Mouse (Mus musculus): ENCODE results near the gene Gal3st1. TPM values are rescaled to one million over a fixed set of nuclear protein-coding genes. Genes with fewer than 3 reads are reported as not detected.

The Gal3st1 gene
- total RNA-seq, 2 experiments from 2014 or later, result 0.20 TPM; not detected in 1

DNA sequence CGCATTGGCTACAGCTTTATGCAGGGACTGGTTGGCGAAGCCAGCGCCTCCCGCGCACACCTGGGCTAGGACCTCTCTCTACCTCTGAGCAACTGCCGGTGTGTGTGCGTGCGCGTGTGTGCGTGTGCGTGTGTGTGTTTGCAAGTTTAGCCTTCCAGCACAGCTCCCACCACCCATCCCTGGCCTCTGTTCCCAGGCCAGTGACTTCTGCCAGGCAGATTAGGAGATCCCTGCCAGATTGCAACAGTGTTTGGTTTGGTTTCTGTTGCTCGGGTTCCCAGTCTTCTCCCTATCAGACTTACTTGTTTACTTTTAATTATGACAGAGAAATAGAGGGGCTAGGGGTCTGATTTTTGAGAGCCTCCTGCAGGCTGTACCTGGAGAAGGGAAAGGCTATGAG is 48.5 kb downstream of the Gal3st1 start:
- DNase-seq, result peak in 1 of 2 experiments; percentile 24

DNA sequence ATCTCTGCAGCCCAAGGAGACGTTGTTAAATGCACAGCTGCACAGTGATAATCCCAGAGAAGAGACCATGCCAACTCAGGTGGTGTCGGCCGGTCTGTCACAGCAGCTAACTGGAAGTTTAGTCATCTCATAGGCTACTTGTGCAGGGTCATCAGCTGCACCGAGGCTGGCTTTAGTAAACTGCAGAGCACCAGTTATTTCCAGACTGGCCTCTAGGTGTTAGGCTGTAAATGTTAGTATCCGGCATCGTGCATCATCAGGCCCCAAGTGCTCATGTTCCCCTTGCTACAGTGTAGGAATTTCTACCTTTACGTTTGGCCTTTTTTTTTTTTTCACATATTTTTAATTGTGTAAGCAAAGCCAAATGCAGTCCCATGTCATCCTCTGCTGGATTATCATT is 50.0 kb downstream of the Gal3st1 start:
- DNase-seq, result no peak

DNA sequence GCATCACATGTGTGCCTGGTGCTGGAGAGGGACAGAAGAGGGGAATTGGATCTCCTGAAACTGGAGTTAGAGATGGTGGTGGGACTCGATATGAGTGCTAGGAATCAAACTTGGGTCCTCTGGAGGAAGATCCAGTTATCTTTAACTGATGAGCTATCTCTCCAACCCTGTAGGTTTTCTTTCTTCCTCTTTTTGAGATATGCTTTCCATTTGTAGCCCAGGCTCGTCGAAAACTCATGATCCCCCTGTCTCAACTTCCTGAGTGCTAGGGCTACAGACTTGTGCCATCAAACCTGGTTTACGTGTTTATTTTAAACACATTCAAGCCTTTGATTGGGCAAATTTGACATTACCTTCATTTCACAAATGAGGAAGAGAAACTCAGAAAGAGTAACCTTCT is 50.7 kb downstream of the Gal3st1 start:
- DNase-seq, result no peak

DNA sequence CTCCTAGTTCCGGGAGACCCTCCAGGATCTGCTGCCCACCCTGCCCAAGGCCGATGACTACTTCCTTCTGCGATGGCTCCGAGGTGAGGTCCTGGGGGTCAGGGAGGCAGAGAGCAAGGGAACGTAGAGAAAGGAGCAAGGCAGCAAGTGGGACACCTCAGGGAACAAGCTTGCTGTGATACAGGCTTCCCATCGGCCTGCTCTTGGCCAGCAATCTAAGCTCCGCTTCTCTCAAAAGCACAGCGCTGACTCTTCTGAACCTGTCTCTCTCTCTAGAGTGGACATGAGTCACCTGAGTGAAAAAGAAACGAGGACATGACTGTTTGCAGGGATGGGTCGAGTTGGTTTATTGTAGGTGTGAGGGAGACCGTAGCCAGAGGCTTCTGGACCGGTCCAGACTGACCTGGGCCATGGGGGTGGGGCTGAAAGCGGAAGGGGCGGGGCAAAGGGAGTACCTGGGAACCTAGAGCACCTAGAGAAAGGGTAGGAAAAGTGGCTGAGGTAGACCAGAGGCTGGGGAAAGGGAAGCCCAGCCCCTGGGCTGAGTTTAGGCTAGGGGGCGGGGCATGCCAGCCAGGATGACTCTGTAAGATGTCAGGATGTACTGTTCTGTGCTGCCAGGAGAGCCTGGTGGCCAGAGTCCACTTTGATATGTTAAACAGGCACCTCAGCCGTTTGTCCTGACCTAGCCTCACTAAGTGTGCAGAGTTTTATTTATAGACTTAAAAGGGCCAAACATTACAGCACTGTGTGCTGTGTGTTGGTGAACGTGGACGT is 51.9 kb downstream of the Gal3st1 start:
- peak in 1 of 2 experiments; percentile 18 for DNase-seq

DNA sequence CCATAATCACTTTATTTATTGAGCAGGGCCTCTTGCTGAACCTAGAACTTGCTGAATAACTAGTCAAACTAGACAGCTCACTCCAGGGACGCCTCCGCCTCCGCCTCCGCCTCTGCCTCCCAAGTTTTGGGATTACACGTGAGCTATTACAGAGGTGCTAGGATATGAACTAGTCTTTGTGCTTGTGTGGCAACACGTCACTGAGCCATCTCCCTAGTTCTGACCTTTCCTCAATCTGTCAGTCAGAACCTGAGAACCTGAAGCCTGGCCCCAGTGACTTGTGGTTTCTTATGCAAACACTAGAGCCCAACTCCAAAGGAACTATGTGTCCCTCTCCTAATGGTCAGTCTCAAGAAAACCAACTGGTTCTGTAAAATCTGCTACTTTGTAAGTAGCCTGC is 52.5 kb downstream of the Gal3st1 start:
- DNase-seq, result no peak

DNA sequence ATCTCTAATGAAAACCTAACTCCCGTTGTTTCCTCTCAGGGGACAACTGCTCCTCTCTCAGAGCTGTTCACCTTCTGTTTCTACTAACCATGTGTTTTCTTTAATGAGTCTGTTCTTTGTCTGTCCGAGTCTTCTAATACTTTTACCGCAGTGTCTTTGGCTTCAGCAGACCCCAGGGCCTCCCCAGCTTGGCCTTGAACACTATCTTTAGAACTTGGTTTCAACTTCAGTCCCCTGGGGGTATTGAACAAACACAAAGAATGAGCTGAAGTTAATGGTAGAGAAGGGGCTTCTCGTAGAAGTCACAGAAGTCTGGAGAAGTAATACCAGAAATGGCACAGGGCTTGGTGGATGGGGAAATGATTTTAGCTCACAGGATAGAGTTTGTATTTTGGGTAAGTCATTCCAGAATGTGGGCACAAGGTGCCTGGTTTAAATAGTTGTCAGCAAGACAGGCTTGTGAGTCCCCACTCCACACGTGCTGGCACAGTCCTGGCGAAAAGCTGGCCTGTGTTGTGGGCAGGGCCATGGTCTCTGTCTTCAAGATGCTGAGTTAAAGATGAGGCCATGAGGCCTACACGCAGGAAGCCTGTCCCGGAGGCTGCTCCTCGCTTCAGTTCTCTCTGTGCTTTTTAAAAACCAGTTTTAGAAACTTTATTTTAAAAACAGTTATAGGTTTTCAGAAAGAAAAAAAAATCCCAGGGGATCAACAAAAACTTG is 53.1 kb downstream of the Gal3st1 start:
- no peak for DNase-seq

DNA sequence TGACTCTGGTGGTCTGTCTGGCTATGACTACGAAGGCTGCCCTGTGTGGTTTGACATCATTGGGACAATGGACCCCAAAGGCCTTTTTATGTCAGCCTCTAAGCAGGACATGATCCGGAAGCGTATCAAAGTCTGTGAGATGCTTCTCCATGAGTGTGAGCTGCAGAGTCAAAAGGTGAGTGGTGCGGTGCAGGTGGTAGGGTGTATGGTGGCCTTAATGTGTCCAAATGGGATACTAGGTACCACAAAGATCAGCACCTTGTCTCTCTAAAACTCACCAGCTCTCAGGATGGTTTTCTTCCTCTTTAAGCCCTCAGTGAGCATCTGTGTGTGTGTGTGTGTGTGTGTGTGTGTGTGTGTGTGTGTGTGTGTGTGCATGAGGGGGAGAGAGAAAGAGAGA is 56.5 kb downstream of the Gal3st1 start:
- DNase-seq, result no peak

DNA sequence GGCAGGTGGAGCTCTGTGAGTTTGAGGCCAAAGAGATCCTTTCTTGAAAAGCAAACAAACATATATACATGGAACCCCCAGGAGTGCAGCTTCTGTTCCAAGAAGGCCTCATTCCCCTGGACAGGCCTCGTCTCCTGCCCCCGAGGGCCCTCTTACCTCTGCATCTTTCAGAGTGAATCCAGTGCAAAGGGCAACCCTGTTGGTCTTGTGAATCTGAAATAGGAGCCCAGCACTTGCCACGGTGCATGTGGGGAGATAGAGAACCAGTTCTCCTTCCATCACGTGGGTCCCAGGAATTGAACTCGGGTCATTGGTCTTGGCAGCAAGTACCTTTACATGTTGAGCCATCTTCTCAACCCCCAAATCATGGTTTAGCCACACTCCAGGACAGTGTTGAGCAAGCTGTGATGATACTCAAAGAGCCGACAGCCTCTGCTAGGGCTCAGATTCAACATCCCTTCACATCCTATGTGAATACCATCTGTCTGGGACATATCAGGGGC is 57.7 kb downstream of the Gal3st1 start:
- no peak for DNase-seq

DNA sequence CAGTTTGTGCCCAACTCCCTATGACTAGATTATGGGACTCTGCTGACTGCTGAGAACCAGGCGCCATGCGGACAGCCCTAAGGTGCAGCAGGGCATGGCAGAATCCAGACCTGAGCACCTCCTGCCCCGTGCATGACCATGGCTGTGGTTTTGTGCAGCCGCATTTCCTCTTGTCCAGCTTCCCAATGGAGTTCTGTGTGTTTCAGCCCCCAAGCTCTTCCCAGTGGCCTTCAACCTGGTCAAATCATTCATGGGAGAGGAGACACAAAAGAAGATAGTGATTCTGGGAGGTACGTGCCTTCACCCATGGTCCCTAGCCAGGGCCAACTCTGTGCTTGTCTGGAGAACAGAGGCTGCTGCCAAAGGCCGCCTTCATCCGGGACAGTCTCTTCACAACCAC is 59.6 kb downstream of the Gal3st1 start:
- no peak for DNase-seq

DNA sequence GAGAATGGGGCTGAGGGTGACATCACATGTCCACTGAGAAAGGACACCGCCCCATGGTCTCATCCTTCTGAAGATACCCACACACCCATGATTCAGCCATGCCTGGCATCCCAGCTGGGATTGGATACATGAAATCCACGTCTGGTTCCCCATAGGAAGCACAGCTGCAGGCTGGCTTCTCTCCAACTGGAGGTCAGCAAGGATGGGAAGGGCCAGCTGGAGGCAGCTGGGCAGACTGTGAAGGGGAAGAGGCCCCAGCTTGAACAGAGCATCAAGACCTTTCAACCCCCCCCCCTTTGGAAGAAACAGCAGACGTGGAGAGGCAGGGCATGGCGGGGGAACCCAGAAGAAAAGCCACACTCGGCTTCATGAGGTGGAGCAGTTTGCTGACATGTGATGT is 63.1 kb downstream of the Gal3st1 start:
- DNase-seq, result no peak

DNA sequence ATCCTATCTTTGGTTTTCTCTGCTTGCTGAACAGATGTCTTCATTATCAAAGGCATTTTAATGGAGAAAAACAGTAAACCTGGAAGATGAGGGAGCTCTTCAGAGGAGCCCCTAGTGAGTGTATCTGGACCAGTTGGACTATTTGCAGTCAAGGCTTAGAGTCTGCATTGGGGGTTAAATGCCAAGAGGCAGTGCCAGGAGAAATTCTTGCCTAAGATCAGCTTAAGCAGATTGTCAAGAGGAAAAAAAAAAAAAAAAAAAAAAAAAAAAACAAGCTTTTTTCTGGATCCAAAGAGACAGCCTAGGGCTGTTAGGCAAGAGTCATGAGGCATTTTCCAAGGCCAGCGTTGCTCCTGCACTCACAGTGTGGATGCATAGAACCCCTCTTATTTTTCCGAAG is 64.3 kb downstream of the Gal3st1 start:
- DNase-seq, result no peak

DNA sequence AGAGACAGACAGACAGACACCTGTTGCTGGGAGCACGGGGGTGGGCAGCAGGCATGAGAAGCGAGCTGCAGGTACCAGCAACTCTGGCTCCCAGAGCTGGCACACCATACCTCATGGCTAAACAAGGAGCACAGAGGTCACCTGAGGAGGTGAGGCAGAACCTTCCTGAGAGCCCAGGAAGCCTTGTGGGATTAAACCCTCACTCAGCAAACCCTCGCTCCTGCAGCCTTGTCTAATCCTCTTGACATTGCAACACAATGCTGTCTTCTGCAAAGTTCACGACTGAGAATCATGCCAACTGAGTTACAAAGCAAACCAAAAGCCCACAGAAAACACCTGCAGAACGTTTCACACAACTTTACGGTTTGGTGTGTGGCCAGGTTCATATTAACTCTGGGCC is 65.0 kb downstream of the Gal3st1 start:
- DNase-seq, result no peak

Other genes with a start within 250 kb of the Gal3st1 start
- 1 to 10 TPM; 2.2 to 2.5 TPM for gene Osbp2, start 119.7 kb upstream of the Gal3st1 start, total RNA-seq (2021)
- under 1 TPM; 0.60 to 0.63 TPM for gene 4921536K21Rik, start 88.5 kb upstream of the Gal3st1 start, total RNA-seq (2021)
- gene Dusp18, start 88.4 kb upstream of the Gal3st1 start, total RNA-seq (2021), result 1 to 10 TPM; 4.0 to 6.0 TPM
- gene Slc35e4, start 69.0 kb upstream of the Gal3st1 start, total RNA-seq (2021), result 1 to 10 TPM; 5.5 to 7.2 TPM
- 100 to 1,000 TPM; 131 to 132 TPM for gene Tcn2, start 51.5 kb upstream of the Gal3st1 start, total RNA-seq (2021)
- gene Pes1, start 19.7 kb upstream of the Gal3st1 start, total RNA-seq (2021), result 10 to 100 TPM; 62.0 to 64.2 TPM
- not detected for gene 4930556J24Rik, start 6.9 kb upstream of the Gal3st1 start, total RNA-seq (2021)
- gene Sec14l4, start 47.8 kb downstream of the Gal3st1 start, total RNA-seq (2021), result 1 to 10 TPM; 1.7 to 6.7 TPM
- gene Sec14l3, start 81.2 kb downstream of the Gal3st1 start, total RNA-seq (2021), result not detected
- 10 to 100 TPM; 22.2 to 22.3 TPM for gene Mtfp1, start 111.8 kb downstream of the Gal3st1 start, total RNA-seq (2021)
- 1 to 10 TPM; 1.3 to 1.5 TPM for gene Sec14l2, start 139.8 kb downstream of the Gal3st1 start, total RNA-seq (2021)
- gene Rnf215, start 151.6 kb downstream of the Gal3st1 start, total RNA-seq (2021), result 10 to 100 TPM; 24.7 to 24.9 TPM
- gene Ccdc157, start 176.7 kb downstream of the Gal3st1 start, total RNA-seq (2021), result 10 to 100 TPM in 1 of 2 experiments, 1 to 10 TPM in 1; 7.3 to 11.6 TPM
- 10 to 100 TPM; 43.6 to 60.1 TPM for gene Sf3a1, start 176.7 kb downstream of the Gal3st1 start, total RNA-seq (2021)
- gene Tbc1d10a, start 203.2 kb downstream of the Gal3st1 start, total RNA-seq (2021), result 10 to 100 TPM; 14.6 to 24.3 TPM
- gene Castor1, start 234.6 kb downstream of the Gal3st1 start, total RNA-seq (2021), result 1 to 10 TPM; 4.0 to 4.6 TPM